Mouse (Mus musculus): ENCODE measurements around the gene Gapdh.

DNA sequence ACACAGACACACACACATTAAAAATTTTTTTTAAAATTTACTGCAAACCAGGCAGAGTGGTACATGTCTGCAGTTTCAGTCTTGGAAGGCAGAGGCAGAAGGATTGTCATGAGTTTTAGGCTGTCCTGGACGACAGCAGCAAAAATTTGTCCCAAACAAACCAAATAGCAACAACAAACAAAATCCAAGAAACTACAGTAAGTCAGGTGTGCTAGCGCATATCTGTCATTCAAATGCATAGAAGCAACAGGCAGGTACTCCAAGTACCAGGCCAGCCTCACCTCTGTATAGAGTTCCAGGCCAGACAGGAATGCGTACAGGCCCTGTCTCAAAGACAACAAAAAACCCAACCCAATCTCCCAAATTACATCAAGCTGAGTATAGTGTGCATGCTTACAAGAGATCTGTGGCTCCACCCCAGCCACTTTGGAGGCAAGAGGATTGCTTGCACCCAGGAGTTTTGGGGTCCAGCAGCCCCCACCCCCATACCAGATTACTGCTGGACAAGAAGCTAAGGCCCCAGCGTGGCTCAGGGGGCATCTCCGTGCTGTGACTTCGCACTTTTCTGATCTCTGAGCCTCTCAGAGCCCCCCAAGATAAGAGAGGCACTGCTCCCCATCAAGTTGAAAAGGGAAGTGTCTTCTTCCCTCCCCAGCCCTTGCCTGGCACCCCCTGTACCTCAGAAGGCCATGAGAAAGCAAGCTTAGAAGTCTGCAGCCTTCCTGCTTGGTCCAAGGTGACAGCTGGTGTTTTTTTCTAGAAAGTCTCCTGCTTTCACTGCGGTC is 6.3 kb downstream of the Gapdh start:
- TF ChIP-seq CTCF (IDR thresholded peaks at IDR 0.05; ENCODE audit: low read depth) (no peak), EP300 (IDR thresholded peaks at IDR 0.05; ENCODE audit: low read depth) (no peak)
